Mouse (Mus musculus) layer of hippocampus, adult 8-10 months (tissue): Measurements from ENCODE around the gene Rps27rt. TPM values are rescaled to one million over a fixed set of nuclear protein-coding genes. Genes with fewer than 3 reads are reported as not detected.

Experiments
- total RNA-seq, 4 experiments: library from RNA; stranded (reverse); gene quantifications; 2 replicates each; pipeline ENCODE4 v1.2.4; 2022

Rps27rt gene
- total RNA-seq, 4 experiments from 2014 or later = 12.1 to 53.7 (median 21.9) TPM

Other genes with a start within 250 kb of the Rps27rt start
- 1 to 10 TPM; 3.4 to 7.4 (median 5.3) TPM for gene Cmtm7, start 200.9 kb downstream of the Rps27rt start, total RNA-seq
- 1 to 10 TPM; 2.4 to 3.7 (median 2.5) TPM for gene Cmtm8, start 138.6 kb downstream of the Rps27rt start, total RNA-seq
- gene Gpd1l, start 48.8 kb downstream of the Rps27rt start, total RNA-seq = 10 to 100 TPM; 69.4 to 87.5 (median 76.5) TPM
- 10 to 100 TPM; 19.5 to 29.8 (median 23.5) TPM for gene Osbpl10, start 4.2 kb downstream of the Rps27rt start, total RNA-seq